Mouse (Mus musculus) hindbrain, embryonic 15.5 days (tissue): ENCODE data around the gene Rab31. TPM values are rescaled to one million over a fixed set of nuclear protein-coding genes. Genes with fewer than 3 reads are reported as not detected.

Experiments used
- ATAC-seq: fragments of 200-750 bp; cut with Nextera tagmentation; 2 replicates; pipeline ENCODE4 v1.8.0; 2017; ENCODE audit warnings: low read depth, moderate number of reproducible peaks, moderate TSS enrichment; ENCODE audit not compliant: low FRiP score
- H3K27ac ChIP-seq: fragments of 300-500 bp; sonication (generic); replicated peaks from 2 replicates; pipeline ENCODE4 v1.5.1; 2015; ENCODE audit warnings: mild to moderate bottlenecking, inconsistent platforms
- H3K27me3 ChIP-seq: fragments of 300-500 bp; sonication (generic); 2 replicates; pipeline ENCODE4 v1.6.1; 2015; ENCODE audit warnings: control low read depth, inconsistent platforms
- H3K36me3 ChIP-seq: fragments of 300-500 bp; sonication (generic); 2 replicates; pipeline ENCODE4 v1.6.1; 2015; ENCODE audit warnings: control low read depth, inconsistent platforms
- H3K4me1 ChIP-seq: fragments of 300-500 bp; sonication (generic); replicated peaks from 2 replicates; pipeline ENCODE4 v1.6.1; 2015; ENCODE audit warnings: control low read depth, inconsistent platforms
- H3K4me2 ChIP-seq: fragments of 300-500 bp; sonication (generic); 2 replicates; pipeline ENCODE4 v1.6.1; 2015; ENCODE audit warnings: moderate library complexity, mild to moderate bottlenecking, inconsistent platforms
- H3K4me3 ChIP-seq: fragments of 300-500 bp; sonication (generic); 2 replicates; pipeline ENCODE4 v1.5.1; 2015; ENCODE audit warnings: mild to moderate bottlenecking, inconsistent platforms
- H3K9ac ChIP-seq: fragments of 300-500 bp; sonication (generic); 2 replicates; pipeline ENCODE4 v1.6.1; 2015; ENCODE audit warnings: inconsistent platforms
- H3K9me3 ChIP-seq: fragments of 300-500 bp; sonication (generic); 2 replicates; pipeline ENCODE4 v1.6.1; 2016; ENCODE audit warnings: control low read depth, inconsistent platforms
- WGBS: fragments of 180-500 bp; shearing (Covaris S2); methylation state at CpG from one replicate; pipeline ENCODE4 v1.1.7; 2015; 5-methylcytosine and 5-hydroxymethylcytosine counted together
- polyA plus RNA-seq: library from polyadenylated mRNA; unstranded; fragments of >200 nt; fragmentation: Nextera tagmentation; extraction: Ambion mirVana; gene quantifications from 2 replicates; pipeline ENCODE4 v1.2.1, GENCODE M21; 2015

Rab31 gene
- polyA plus RNA-seq, 1 experiment from 2014 or later: 72.8 TPM

DNA sequence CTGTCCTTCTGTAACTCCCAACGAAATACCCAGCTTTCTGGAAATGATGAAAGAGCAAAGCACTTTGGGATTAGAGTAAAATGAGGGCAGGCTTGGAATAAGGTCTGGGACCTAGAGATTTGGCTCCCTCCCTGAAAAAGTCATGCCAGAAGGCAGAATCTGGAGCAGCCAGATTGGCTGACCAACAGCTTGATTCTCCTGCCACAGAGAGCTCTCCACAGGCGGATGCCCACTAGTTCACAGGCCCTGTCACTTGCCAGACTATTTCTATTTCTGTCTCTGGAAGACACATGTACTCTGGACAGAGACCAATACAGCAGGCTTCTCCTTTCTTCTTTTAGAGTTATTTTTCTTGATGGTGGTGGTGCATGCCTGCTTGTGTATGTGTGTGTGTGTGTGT lies 88.8 kb downstream of the Rab31 start:
- Histone ChIP-seq H3K4me3 (no peak overlapping the region), H3K27me3 (no peaks in the 10 kb centered on the region), H3K9ac (no peak overlapping the region), H3K4me2 (no peak overlapping the region), H3K9me3 (no peaks in the 10 kb centered on the region), H3K4me1 (peaks cover 5% of the 10 kb centered on the region; the same call in 1 of the 2 replicates), H3K36me3 (no peaks in the 10 kb centered on the region), H3K27ac (no peak overlapping the region)
- 82% methylated on average over 2 of the region's 2 CpGs for WGBS
- peak; percentile 45; the same call in 1 of the 2 replicates for ATAC-seq

DNA sequence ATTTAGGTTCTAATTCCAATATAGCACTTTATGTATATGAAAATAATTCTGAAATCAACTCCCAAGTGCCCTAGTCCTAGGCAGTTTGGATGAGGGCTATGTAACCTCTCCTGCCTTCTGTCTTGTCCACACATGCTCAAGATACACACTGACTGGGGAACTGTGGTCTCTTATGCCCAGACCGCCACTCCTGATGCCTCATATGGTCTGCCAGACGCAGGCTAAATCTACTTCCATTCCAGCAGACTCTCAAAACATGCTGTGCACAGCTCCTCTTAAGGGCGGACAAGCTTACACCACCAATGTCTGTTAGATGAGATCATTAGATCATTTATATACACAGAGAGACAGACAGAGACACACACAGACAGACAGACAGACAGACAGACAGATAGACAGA lies 89.2 kb downstream of the Rab31 start:
- Histone ChIP-seq H3K36me3 (no peaks in the 10 kb centered on the region), H3K4me3 (no peak overlapping the region), H3K9ac (no peak overlapping the region), H3K27ac (no peak overlapping the region), H3K4me2 (no peak overlapping the region), H3K9me3 (no peaks in the 10 kb centered on the region), H3K4me1 (peaks cover 5% of the 10 kb centered on the region; the same call in 1 of the 2 replicates), H3K27me3 (no peaks in the 10 kb centered on the region)
- 80% methylated on average over 3 of the region's 3 CpGs for WGBS
- ATAC-seq: no peak

GRCm38 (mm10) chr17:65682071-65682680 lies 90.4 kb downstream of the Rab31 start:
- no peak; the same call in 1 of the 2 replicates for ATAC-seq
- Histone ChIP-seq H3K27ac (no peak overlapping the region), H3K9ac (no peak overlapping the region), H3K36me3 (no peaks in the 10 kb centered on the region), H3K27me3 (no peaks in the 10 kb centered on the region), H3K4me2 (no peak overlapping the region), H3K4me3 (no peak overlapping the region), H3K4me1 (peaks cover 5% of the 10 kb centered on the region; the same call in 1 of the 2 replicates), H3K9me3 (no peaks in the 10 kb centered on the region)
- 82% methylated on average over 5 of the region's 5 CpGs for WGBS

DNA sequence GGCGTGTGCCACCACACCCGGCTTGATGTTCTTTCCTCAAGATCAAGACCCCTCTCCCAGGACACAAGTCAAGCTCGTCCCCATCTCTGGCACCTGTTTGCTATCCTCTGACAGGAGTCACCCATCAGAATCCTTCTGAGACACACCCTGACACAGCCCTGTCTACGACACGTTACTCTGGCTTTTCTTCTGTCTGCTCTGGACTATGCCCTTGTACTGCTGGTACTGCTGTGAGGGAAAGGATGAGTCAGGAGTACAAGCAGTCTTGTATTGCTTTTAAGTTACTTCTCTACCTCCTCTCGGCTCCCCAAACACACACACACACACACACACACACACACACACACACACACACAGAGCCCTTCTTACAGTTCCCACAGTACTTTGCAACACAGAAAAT lies 91.0 kb downstream of the Rab31 start:
- Histone ChIP-seq H3K4me2 (no peak overlapping the region), H3K27me3 (no peaks in the 10 kb centered on the region), H3K9ac (no peak overlapping the region), H3K4me3 (no peak overlapping the region), H3K9me3 (no peaks in the 10 kb centered on the region), H3K36me3 (no peaks in the 10 kb centered on the region), H3K27ac (no peak overlapping the region), H3K4me1 (peaks cover 5% of the 10 kb centered on the region; the same call in 1 of the 2 replicates)
- WGBS: 88% methylated on average over 6 of the region's 6 CpGs
- no peak for ATAC-seq

DNA sequence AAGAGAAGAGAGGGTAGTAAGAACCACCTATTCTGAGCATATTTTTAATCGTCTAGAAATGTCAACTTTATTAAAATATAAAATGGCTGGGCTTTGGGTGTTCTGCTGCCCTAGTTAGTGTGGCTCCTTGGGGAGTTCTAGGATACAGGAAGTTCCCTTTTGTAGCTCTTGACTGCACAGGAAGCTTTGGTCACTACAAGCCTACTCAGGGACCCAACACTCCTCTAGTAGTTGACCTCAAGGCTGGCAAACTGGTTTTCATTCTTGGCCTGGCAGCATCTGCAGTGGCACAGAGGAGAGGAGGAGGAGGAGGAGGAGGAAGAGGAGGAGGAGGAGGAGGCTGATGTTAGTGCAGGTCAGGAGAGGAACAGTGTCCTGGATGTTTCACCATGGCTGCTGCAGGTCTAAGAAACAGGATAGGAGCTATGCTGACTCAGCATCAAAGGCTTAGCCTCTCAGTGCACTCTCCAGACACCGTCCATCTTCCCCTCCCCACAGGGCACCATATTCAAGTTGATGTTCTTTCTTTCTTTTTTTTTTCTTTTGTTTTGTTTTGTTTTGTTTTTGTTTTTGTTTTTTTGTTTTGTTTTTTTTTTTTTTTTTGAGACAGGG lies 91.6 kb downstream of the Rab31 start:
- no peak for ATAC-seq
- H3K9ac ChIP-seq: no peak overlapping the region
- no peak overlapping the region for H3K4me3 ChIP-seq
- WGBS: 89% methylated on average over 2 of the region's 2 CpGs
- H3K9me3 ChIP-seq: no peaks in the 10 kb centered on the region
- peaks cover 5% of the 10 kb centered on the region; the same call in 1 of the 2 replicates for H3K4me1 ChIP-seq
- no peaks in the 10 kb centered on the region for H3K36me3 ChIP-seq
- no peaks in the 10 kb centered on the region for H3K27me3 ChIP-seq
- H3K4me2 ChIP-seq: no peak overlapping the region
- no peak overlapping the region for H3K27ac ChIP-seq

GRCm38 (mm10) chr17:65679806-65680446 lies 92.6 kb downstream of the Rab31 start:
- Histone ChIP-seq H3K36me3 (no peaks in the 10 kb centered on the region), H3K4me3 (no peak overlapping the region), H3K9me3 (no peaks in the 10 kb centered on the region), H3K27me3 (no peaks in the 10 kb centered on the region), H3K27ac (no peak overlapping the region), H3K4me1 (peaks cover 5% of the 10 kb centered on the region; the same call in 1 of the 2 replicates), H3K9ac (no peak overlapping the region), H3K4me2 (no peak overlapping the region)
- no peak for ATAC-seq
- 82% methylated on average over 14 of the region's 14 CpGs for WGBS

DNA sequence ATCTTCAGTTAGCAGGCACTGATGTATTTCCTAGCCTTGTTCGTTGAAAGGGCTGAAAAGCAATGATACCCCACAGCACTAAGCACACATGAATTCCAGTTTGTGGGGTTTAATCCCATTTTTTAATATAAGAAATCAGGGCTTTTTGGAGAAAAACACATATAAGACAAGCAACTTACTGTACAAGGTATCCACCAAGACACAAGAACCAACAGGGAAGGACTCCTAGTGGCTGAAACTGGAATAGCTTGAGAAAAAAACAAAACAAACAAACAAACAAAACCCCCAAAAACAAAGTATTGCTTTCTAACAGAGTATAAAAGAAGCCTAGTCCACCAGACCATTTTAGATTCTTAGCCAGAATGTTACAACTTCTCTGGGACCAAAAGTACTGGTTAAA lies 94.8 kb downstream of the Rab31 start:
- Histone ChIP-seq H3K4me3 (no peak overlapping the region), H3K27ac (no peak overlapping the region), H3K9me3 (no peaks in the 10 kb centered on the region), H3K27me3 (no peaks in the 10 kb centered on the region), H3K4me2 (no peak overlapping the region), H3K36me3 (no peaks in the 10 kb centered on the region), H3K4me1 (no peaks in the 10 kb centered on the region), H3K9ac (no peak overlapping the region)
- no peak for ATAC-seq
- WGBS: 94% methylated on average over 1 of the region's 1 CpGs

DNA sequence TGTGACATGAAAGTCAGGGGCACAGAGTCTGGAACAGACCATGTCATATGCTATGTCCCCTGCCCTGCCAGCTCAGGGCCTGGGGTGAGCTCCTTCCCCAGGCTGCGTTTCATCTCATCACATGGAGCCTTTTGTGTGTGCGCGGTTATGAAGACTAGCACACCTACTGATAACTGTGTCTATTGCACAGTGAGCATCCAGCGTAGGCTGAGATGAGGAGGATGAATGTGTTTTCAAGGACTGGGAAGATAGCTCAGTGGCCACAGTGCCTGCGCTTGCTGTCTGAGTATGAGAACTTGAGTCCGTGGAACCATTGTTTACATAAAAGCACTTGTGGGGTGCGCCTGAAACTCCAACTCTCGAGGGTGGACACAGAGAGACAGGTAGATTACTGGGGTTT lies 96.0 kb downstream of the Rab31 start:
- Histone ChIP-seq H3K9ac (no peak overlapping the region), H3K9me3 (no peaks in the 10 kb centered on the region), H3K27me3 (no peaks in the 10 kb centered on the region), H3K4me1 (no peaks in the 10 kb centered on the region), H3K36me3 (no peaks in the 10 kb centered on the region), H3K4me2 (no peak overlapping the region), H3K4me3 (no peak overlapping the region), H3K27ac (no peak overlapping the region)
- ATAC-seq: no peak
- WGBS: 96% methylated on average over 8 of the region's 8 CpGs

- no peak for ATAC-seq
- Histone ChIP-seq H3K27me3 (no peaks in the 10 kb centered on the region), H3K27ac (no peak overlapping the region), H3K36me3 (no peaks in the 10 kb centered on the region), H3K4me1 (no peaks in the 10 kb centered on the region), H3K4me3 (no peak overlapping the region), H3K9ac (no peak overlapping the region), H3K9me3 (no peaks in the 10 kb centered on the region), H3K4me2 (no peak overlapping the region)
- 88% methylated on average over 3 of the region's 3 CpGs for WGBS
These were observed 96.6 kb downstream of the Rab31 start for GRCm38 (mm10) chr17:65675985-65676384.

GRCm38 (mm10) chr17:65674710-65675171 lies 97.8 kb downstream of the Rab31 start:
- ATAC-seq: no peak
- no peaks in the 10 kb centered on the region for H3K9me3 ChIP-seq
- H3K4me2 ChIP-seq: no peak overlapping the region
- no peaks in the 10 kb centered on the region for H3K4me1 ChIP-seq
- H3K36me3 ChIP-seq: no peaks in the 10 kb centered on the region
- no peak overlapping the region for H3K9ac ChIP-seq
- H3K27ac ChIP-seq: no peak overlapping the region
- H3K27me3 ChIP-seq: no peaks in the 10 kb centered on the region
- WGBS: 40% methylated on average over 1 of the region's 1 CpGs
- H3K4me3 ChIP-seq: no peak overlapping the region

DNA sequence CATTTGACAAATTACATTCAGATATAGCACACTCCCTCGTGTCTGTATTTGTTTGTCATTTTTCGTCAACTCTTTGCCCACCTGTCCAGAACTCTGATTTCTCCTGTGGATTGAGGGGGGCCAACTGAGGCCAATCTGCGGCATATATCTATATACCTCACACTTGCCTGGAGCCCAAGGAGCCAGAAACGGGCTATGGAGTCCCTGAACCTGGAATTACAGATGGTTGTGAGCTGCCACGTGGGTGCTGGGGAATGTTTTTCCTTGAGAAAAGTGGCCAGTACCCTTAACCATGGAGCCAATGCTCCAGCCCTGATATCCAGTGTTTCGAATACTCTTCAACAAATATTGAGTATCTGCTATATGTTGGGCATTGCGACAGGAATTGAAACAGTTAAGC lies 99.6 kb downstream of the Rab31 start:
- Histone ChIP-seq H3K9me3 (no peaks in the 10 kb centered on the region), H3K4me3 (no peak overlapping the region), H3K9ac (no peak overlapping the region), H3K4me2 (no peak overlapping the region), H3K4me1 (no peaks in the 10 kb centered on the region), H3K27ac (no peak overlapping the region), H3K27me3 (no peaks in the 10 kb centered on the region), H3K36me3 (no peaks in the 10 kb centered on the region)
- no peak for ATAC-seq
- 92% methylated on average over 7 of the region's 7 CpGs for WGBS

DNA sequence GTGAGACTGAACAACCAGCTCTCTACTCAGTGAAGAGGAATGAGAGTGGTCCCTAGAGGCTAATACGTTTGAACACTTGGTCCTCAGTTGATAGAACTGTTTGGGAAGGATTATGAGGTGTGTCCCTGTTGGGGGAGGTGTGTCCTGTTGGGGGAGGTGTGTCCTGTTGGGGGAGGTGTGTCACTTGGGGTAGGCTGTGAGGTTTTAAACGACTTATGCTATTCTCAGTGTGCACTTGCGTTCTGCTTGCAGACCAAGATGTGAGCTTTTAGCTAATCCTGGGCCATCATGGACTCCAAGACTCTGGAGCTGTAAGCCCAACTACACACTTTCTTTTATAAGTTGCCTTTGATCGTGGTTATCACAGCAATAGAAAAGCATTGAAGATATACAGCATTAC lies 103.5 kb downstream of the Rab31 start:
- Histone ChIP-seq H3K27ac (no peak overlapping the region), H3K36me3 (no peaks in the 10 kb centered on the region), H3K4me1 (no peaks in the 10 kb centered on the region), H3K9me3 (no peaks in the 10 kb centered on the region), H3K4me2 (no peak overlapping the region), H3K4me3 (no peak overlapping the region), H3K27me3 (no peaks in the 10 kb centered on the region), H3K9ac (no peak overlapping the region)
- WGBS: 88% methylated on average over 4 of the region's 4 CpGs
- ATAC-seq: no peak
